Mouse (Mus musculus): ENCODE data around the gene Ylpm1. TPM values are rescaled to one million over a fixed set of nuclear protein-coding genes. Genes with fewer than 3 reads are reported as not detected.

Ylpm1 gene
- polyA plus RNA-seq, 1 experiment: 4.9 TPM

- DNase-seq (ENCODE audit: low read depth, low spot score): no peak
- 93% methylated on average over 1 of the region's 1 CpGs for WGBS
These were observed 10.1 kb downstream of the Ylpm1 start for GRCm38 (mm10) chr12:85006206-85006605.

DNA sequence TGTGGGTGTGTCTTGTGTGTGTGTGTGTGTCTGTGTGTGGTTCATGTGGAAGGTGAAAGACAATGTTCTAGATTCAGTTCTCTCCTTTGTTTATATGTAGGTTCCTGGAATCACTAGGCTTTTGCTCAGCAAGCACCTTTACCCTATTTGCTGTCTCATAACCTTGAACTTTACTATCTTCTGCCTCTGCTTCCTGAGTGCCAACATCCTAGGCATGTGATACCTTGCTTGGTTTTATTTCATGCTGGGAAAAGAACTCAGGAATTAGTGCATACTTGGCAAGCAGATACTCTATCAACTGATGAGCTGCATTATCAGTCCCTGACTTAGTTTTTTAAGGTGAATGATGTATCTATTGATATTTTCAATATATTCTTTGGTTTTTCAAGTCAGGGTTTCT, 10.9 kb downstream of the Ylpm1 start:
- no peak for DNase-seq (ENCODE audit: low read depth, low spot score)

DNA sequence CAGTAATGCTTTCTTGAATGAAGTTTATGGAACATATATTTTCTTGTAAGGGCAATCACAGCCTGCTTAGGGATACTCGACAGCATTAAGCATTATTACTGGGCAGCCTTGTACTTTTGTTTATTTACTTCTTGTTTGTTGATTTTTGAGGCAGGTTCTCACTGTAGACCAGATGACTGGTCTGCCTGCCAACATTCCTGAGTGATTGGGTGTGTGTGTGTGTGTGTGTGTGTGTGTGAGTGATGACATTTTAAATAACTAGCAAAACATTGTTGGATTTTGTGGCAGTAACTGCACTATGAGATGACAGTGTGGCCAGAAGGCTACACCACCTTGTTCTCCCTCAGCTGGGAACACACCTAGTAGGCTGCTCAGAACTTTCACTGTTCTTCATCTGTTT, 13.7 kb downstream of the Ylpm1 start:
- no peak for DNase-seq (ENCODE audit: low read depth, low spot score)
- 30% methylated on average over 1 of the region's 1 CpGs for WGBS

DNA sequence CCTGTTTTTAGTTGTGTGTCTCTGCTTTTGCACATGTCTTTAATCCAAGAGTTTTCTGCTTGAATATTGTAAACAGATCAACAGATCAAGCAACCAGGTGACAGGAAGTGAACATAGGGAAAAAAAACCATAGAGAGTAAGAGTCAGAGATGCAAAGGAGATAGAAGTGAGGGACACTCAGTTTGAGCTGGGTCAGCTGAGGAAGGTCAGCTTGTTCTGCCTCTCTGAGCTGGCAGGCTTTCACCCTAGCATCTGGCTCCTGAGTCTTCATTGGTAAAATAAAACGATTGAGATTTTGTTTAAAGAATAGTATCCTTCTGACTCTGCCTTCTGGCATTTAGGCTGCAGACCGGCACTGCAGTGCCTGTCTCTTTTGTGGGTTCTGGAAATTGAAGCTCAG, 14.4 kb downstream of the Ylpm1 start:
- WGBS: 67% methylated on average over 2 of the region's 2 CpGs

DNA sequence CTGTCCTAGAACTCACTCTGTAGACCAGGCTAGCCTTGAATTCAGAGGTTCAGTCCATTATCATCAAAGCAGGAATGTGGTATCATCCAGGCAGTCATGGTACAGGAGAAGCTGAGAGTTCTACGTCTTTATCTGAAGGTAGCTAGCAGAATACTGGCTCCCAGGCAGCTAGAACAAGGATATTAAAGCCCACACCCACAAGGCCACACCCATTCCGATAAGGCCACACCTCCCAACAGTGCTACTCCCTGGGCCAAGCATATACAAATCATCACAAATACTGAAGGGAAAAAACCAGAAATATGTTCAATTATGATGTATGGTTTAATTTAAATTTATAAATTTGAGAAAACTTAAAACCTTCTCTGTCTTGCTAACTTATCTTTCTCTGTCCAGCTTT, 16.1 kb downstream of the Ylpm1 start:
- no peak for DNase-seq (ENCODE audit: low read depth, low spot score)
- WGBS: 72% methylated on average over 2 of the region's 2 CpGs

More for the DNA sequence above, 14.4 kb downstream of the Ylpm1 start:
- no peak for DNase-seq (ENCODE audit: low read depth, low spot score)

DNA sequence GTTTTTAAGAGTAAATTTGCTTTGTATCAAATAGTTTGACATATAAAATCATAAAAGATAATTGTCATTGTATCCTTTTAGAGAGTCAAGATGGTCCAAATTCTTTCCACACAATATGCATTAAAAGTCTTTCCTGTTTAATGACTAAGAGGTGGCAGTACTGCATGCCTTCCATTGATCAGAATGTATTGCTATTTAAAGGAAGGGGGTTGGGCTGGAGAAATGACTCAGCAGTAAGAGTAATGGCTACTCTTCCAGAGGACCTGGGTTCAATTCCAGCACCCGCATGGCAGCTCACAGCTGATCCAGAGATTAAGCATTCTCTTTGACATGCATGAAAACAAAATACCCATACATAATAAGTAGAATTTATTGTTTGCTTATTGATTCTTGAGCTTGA, 25.9 kb downstream of the Ylpm1 start:
- no peak for DNase-seq (ENCODE audit: low read depth, low spot score)
- 100% methylated on average over 1 of the region's 1 CpGs for WGBS

DNA sequence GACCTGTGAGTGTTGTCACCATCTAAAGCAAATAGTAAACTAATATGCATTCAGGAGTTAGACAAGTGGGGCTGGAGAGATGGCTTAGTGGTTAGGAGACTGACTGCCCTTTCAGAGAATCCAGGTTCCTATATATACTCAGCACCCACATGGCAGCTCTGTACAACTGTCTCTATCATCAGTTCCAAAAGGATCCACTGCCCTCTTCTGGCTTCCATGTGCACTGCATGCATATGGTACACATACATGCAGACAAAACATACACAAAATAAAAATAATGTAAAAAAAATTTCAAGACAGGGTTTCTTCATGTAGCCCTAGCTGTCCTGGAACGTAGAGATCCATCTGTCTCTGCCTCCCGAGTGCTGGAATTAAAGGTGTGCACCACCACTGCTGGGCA, 36.6 kb downstream of the Ylpm1 start:
- WGBS: 99% methylated on average over 2 of the region's 2 CpGs
- DNase-seq (ENCODE audit: low read depth, low spot score): no peak

- peak; percentile 63 for DNase-seq (ENCODE audit: low read depth, low spot score)
- WGBS: 13% methylated on average over 6 of the region's 6 CpGs
These were observed 55.1 kb downstream of the Ylpm1 start for GRCm38 (mm10) chr12:85051218-85051617.

- no peak for DNase-seq (ENCODE audit: low read depth, low spot score)
These were observed 74.9 kb downstream of the Ylpm1 start for GRCm38 (mm10) chr12:85071043-85071442.

DNA sequence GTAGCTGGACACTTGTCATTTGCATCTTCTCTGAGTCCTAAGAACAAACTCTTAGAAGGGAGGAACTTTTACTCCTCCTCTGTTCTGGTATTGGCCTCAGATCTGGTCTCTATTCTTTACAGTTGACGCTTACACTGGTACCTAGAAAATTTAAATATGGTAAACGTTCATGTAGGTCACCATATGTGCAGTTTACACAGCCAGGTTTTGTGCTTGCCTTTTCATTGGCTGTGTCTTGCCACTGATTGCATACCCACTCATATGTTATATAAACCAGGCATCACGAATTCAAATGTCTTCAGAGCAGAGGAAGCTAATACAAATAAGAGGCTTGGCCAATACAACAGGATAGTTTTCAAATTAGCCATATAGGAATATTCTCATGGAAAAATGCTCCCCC, 81.0 kb downstream of the Ylpm1 start:
- WGBS: 89% methylated on average over 3 of the region's 3 CpGs
- DNase-seq (ENCODE audit: low read depth, low spot score): no peak

GRCm38 (mm10) chr12:85084257-85084656, 88.1 kb downstream of the Ylpm1 start:
- WGBS: 60% methylated on average over 2 of the region's 2 CpGs

GRCm38 (mm10) chr12:85084941-85085340, 88.8 kb downstream of the Ylpm1 start:
- no peak for DNase-seq (ENCODE audit: low read depth, low spot score)

More at GRCm38 (mm10) chr12:85084257-85084656, 88.1 kb downstream of the Ylpm1 start:
- no peak for DNase-seq (ENCODE audit: low read depth, low spot score)

GRCm38 (mm10) chr12:85087845-85088244, 91.7 kb downstream of the Ylpm1 start:
- WGBS: 93% methylated on average over 12 of the region's 12 CpGs
- DNase-seq (ENCODE audit: low read depth, low spot score): no peak

More at GRCm38 (mm10) chr12:85084941-85085340, 88.8 kb downstream of the Ylpm1 start:
- WGBS: 72% methylated on average over 4 of the region's 4 CpGs

- 86% methylated on average over 3 of the region's 3 CpGs for WGBS
- no peak for DNase-seq (ENCODE audit: low read depth, low spot score)
These were observed 95.1 kb downstream of the Ylpm1 start for GRCm38 (mm10) chr12:85091190-85091589.

DNA sequence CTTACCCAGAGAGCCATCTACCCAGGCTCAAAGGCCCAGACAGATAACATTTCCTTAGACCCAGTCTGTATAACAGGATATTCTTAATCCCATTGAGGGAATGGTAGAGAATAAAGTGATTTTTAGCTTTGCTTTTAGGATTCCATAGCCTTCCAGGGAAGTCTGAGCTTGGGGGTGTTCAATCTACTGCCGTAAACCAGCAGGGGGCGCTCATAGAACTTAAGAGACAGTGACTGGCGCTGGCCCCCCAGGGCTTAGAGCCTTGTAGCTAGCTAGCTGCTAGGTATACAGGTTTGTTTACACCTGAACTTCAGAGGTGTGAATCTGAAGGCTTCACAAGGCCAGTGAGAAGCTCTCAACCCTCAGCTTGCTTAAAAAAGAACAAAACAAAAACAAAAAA, 96.1 kb downstream of the Ylpm1 start:
- WGBS: 9% methylated on average over 3 of the region's 3 CpGs
- DNase-seq (ENCODE audit: low read depth, low spot score): peak; percentile 36

DNA sequence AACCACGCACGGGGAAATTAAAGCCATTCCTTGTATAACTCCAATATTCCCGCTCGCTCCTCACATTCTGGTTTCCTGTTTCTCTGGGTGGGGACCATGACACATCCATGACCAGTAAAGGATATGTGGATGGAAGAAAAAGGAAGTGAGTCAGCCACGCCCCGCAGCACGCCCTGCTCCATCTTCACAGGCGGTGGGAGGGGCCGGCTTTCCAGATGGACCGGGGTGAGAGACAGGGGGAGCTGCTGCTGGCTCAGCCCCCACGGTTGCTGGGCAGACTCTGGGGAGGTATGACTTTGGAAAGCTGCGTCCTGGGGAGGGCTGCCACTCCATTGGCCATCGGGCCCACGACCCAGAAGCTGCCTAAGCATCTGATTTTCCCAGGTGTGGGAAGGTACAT, 97.9 kb downstream of the Ylpm1 start:
- 6% methylated on average over 14 of the region's 14 CpGs for WGBS

GRCm38 (mm10) chr12:85094706-85095105, 98.6 kb downstream of the Ylpm1 start:
- 66% methylated on average over 10 of the region's 10 CpGs for WGBS
- DNase-seq (ENCODE audit: low read depth, low spot score): no peak

More for the DNA sequence above, 97.9 kb downstream of the Ylpm1 start:
- DNase-seq (ENCODE audit: low read depth, low spot score): peak; percentile 24

DNA sequence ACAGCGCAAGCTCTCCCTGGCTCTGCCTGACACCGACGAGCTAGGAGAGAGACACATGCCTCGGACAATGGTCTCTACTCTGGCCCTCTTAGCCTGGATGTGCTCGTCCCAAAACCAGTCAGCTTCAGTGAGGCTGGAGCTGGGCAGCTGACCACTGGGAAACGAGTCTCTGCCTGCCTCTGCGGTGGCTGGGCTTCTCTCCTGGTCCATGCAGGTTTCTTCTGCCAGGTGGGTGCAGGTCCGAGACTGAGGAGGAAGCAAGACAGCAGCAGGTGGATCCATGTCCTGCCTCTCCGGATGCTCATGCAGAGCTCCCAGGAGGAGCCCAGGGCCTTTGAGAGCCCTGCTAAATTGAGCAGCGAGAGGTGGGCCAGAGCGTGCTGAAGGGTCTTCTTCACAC, 99.0 kb downstream of the Ylpm1 start:
- WGBS: 87% methylated on average over 11 of the region's 11 CpGs
- no peak for DNase-seq (ENCODE audit: low read depth, low spot score)

DNA sequence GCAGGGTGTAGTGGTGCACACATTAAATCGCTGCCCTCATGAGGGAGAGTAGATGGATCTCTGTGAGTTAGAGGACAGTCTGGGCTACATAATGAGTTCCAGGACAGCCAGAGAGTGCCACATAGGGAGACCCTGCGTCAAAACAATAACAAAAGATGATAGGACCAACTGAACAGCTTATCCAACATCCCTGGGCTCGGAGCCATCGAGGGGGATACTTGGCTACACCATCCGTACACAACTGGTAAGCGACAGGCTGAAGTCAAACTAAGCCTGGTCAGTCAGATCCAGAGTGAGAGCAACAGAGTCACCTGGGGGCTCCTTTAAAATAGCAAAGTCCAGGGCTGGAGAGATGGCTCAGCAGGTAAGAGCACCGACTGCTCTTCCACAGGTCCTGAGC, 99.7 kb downstream of the Ylpm1 start:
- WGBS: 87% methylated on average over 7 of the region's 7 CpGs
- DNase-seq (ENCODE audit: low read depth, low spot score): no peak

GRCm38 (mm10) chr12:85101001-85101400, 104.9 kb downstream of the Ylpm1 start:
- 68% methylated on average over 14 of the region's 14 CpGs for WGBS
- no peak for DNase-seq (ENCODE audit: low read depth, low spot score)

GRCm38 (mm10) chr12:85101521-85102106, 105.5 kb downstream of the Ylpm1 start:
- WGBS: 86% methylated on average over 5 of the region's 5 CpGs
- DNase-seq (ENCODE audit: low read depth, low spot score): no peak

DNA sequence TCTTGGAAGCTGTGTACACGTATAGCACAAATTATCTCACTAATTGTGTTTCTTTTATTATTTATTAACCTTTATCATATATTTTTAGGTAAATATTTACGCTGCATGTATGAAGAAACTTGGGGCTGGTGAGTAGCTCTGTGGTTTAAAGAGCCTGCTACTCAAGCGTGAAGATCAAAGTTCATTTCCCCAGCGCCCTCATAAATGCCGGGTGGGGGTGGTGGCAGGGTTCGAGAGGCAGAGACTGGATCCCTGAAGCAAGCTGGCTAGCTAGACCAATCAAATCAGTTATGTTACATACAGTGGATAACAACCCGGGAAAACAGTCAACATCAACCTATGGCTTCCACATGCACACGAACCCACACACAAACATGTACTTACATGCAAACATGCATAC, 107.0 kb downstream of the Ylpm1 start:
- 38% methylated on average over 8 of the region's 8 CpGs for WGBS

More for the DNA sequence above, 107.0 kb downstream of the Ylpm1 start:
- DNase-seq (ENCODE audit: low read depth, low spot score): no peak
